Mouse (Mus musculus) cortical plate, adult 2 months (tissue): ENCODE results near the gene Sys1.

Source experiments
- CTCF ChIP-seq: fragments of 200-500 bp; IDR thresholded peaks from 2 replicates; pipeline ENCODE4 v1.5.1; 2011; ENCODE audit warnings: mild to moderate bottlenecking, control low read depth, low read length; ENCODE audit not compliant: insufficient read depth; ENCODE audit errors: extremely low read depth
- POLR2A ChIP-seq: fragments of 200-500 bp; IDR thresholded peaks from 2 replicates; pipeline ENCODE4 v1.6.1; 2011; ENCODE audit warnings: mild to moderate bottlenecking, low read length, control low read depth; ENCODE audit not compliant: insufficient read depth; ENCODE audit errors: extremely low read depth

DNA sequence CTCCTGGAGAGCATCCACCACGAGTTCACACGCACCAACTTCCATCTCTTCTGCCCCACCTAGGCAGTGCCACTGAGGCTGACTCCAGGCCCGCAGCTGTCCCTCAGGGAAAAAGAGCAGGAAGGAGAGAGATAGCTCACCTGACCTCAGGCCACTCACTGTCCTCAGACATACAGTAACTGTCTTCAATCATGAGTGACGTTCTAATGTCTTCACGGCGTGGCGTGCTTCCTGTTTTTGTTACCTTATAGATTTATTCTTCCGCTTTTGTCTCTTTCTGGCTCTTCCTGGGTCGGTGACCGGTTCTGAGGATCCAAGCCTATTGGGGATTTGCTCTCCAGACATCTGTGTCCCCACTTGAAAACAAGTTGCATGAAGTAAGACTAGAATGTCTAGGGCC is 42.2 kb upstream of the Sys1 start:
- no peak for TF ChIP-seq POLR2A
- TF ChIP-seq CTCF: no peak
